Mouse (Mus musculus) embryonic fibroblast, embryonic 13.5 days (primary cell): ENCODE measurements around the gene Opn5. TPM values are rescaled to one million over a fixed set of nuclear protein-coding genes. Genes with fewer than 3 reads are reported as not detected.

Experiments used
- H3K27ac ChIP-seq: 2 replicates; pipeline ENCODE4 v1.5.1; 2012; ENCODE audit warnings: low read length, control low read depth, inconsistent platforms; ENCODE audit not compliant: insufficient read depth
- H3K4me1 ChIP-seq: 2 replicates; pipeline ENCODE4 v1.6.1; 2011; ENCODE audit warnings: low read length; ENCODE audit not compliant: control insufficient read depth, insufficient read depth
- H3K4me3 ChIP-seq: 2 replicates; pipeline ENCODE4 v1.5.1; 2011; ENCODE audit warnings: mild to moderate bottlenecking, control low read depth, low read length; ENCODE audit not compliant: insufficient read depth
- CTCF ChIP-seq: IDR thresholded peaks from 2 replicates; pipeline ENCODE4 v1.5.1; 2011; ENCODE audit warnings: mild to moderate bottlenecking, control low read depth, low read length, moderate library complexity, borderline replicate concordance; ENCODE audit not compliant: insufficient read depth
- POLR2A ChIP-seq: IDR thresholded peaks from 2 replicates; pipeline ENCODE4 v1.6.1; 2011; ENCODE audit warnings: low read depth, mild to moderate bottlenecking, control low read depth, low read length, moderate library complexity
- polyA plus RNA-seq: library from polyadenylated mRNA; stranded (reverse); fragments of >200 nt; gene quantifications from 2 replicates; pipeline ENCODE4 v1.2.4, GENCODE M21; 2011; ENCODE audit warnings: low read depth; ENCODE audit not compliant: missing spikeins, insufficient read length

Opn5 gene
- not detected in 2 replicates for polyA plus RNA-seq

DNA sequence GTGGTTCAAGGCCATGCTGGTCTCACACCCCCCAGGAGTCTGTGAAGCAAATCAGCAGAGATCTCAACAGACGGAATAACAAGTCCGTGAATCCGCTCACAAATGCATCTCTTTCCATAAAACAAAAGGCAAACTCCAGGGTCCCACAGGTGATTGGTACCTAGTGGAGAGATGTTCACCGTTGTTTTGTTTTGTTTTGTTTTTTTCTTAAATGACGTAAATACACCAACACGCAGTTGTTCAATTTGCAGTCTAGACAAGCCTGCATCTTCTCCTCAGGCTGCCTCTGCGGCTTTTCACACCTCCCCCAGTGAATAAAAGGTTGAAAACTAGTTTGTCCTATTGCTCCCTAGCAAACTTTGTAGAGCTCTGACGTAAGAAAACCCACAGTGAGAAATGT, at the start of gene Opn5:
TSS of gene Opn5 (minus strand) at position 101 of the 400 bp plus-strand sequence.
- Histone ChIP-seq H3K27ac (no peak within 1 kb of the TSS), H3K4me1 (no peaks in the 10 kb centered on the region)
- no peak for TF ChIP-seq POLR2A
- TF ChIP-seq CTCF, result no peak

DNA sequence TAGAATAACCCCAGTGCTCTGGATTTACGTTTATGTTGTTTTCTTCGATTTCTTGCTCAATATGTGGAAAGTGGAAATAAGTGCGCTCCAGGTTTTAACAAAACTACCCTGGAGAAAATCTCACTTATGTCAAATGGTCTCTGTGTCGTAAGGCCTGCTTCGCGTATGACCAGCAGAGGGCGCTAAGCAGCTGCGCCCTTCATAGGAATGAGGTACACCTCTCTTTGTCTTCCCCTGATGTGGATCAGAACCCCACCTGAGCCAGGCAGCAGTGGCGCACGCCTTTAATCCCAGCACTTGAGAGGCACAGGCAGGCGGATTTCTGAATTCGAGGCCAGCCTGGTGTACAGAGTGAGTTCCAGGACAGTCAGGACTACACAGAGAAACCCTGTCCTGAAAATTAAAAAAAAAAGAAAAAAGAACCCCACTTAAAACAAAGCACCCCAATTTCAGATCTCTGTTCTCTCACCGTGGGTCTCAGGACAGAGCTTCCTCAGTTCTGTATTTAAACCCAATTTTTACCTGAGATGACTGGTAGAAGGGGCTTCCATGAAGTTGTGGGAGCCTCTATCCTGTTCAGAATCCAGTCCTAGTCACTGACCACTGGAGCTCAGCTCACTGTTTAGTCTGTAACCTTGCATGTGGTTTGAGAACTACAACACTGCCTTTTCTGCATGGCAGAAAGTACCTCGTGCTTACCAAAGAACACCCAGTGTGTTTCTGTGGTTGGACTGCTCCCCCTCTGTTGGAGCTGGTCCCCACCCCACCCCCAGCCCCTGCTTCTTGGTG, 47.6 kb upstream of the Opn5 start:
- H3K4me1 ChIP-seq, result no peaks in the 10 kb centered on the region
- H3K4me3 ChIP-seq, result no peak overlapping the region
- TF ChIP-seq CTCF (peak; percentile 97), POLR2A (no peak)
- no peak overlapping the region for H3K27ac ChIP-seq

More for the DNA sequence above, at the start of gene Opn5:
- no peak within 1 kb of the TSS for H3K4me3 ChIP-seq

DNA sequence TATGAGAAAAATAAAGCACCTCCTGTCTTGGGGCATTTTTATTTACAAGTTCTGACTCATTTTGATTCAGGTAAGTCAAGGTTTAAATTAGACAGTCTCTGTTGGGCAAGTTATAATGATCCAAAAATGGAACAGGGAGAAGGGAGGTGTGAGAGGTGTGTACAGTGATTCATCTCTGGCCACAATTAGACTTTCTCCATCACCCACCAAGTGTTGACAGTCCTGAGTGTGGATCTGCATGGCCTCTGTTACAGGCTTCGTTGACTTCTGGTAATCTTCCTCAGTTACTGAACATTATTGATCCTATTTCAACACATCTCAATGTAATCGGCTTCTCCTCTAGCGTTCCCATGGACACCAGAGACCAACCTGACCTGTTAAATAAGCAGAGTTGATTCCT, 32.2 kb upstream of the Opn5 start:
- H3K4me3 ChIP-seq, result no peak overlapping the region
- H3K4me1 ChIP-seq, result no peaks in the 10 kb centered on the region
- H3K27ac ChIP-seq, result no peak overlapping the region
- TF ChIP-seq CTCF (no peak), POLR2A (no peak)

DNA sequence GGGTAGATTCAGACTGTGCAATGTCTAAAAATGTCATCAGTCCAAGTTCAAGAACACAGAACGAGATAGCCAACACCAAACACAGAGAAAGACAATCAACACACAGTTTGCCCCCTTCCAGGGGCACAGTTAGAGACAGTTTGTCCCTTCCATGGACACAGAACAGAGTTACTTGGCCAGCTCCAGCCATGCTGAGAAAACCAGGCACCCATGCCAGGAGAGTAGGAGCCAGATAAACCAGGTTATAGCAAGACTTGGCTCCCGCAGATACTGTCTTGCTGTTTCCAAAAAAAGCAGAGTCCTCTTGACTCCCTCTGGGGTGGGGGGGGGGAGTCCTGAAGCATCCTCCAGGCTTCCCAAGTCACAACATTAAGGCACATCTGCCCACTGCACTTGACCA, 19.0 kb upstream of the Opn5 start:
- no peaks in the 10 kb centered on the region for H3K4me1 ChIP-seq
- H3K4me3 ChIP-seq, result no peak overlapping the region
- TF ChIP-seq CTCF (no peak), POLR2A (no peak)
- no peak overlapping the region for H3K27ac ChIP-seq

DNA sequence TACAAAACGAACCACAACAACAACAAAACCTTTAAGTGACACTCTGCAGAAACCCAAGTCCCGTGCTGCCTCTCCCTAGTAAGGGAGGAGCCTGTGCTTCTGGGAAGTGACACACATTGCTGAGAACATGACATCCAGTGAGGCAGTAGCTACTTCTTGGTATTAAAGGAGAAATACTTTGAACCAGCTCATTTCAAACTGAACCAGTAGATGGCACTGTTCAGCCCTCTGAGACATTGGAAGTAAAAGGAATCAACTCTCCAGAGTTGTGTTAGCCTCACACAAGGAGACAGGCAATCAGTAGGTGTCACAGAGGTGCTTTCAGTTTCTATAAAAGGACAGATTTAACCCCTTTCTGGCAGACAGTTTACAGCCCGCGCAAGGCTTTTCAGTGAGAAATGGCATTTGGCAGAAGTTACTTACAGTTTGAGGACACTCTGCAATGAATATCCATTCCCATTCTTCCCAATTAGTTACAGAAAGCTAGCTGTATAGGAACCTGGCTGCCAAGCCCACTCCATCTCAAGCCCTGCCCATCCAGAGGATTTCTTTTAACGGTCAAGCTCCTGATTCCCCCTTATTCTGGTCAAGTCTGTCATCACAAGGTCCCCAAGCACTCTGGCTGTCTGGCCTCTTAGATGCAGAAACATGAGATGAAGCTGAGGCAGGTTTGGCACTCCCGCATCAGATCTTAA, 2.0 kb upstream of the Opn5 start:
- H3K4me1 ChIP-seq, result no peaks in the 10 kb centered on the region
- TF ChIP-seq POLR2A (no peak), CTCF (no peak)
- no peak overlapping the region for H3K4me3 ChIP-seq
- H3K27ac ChIP-seq, result no peak overlapping the region

DNA sequence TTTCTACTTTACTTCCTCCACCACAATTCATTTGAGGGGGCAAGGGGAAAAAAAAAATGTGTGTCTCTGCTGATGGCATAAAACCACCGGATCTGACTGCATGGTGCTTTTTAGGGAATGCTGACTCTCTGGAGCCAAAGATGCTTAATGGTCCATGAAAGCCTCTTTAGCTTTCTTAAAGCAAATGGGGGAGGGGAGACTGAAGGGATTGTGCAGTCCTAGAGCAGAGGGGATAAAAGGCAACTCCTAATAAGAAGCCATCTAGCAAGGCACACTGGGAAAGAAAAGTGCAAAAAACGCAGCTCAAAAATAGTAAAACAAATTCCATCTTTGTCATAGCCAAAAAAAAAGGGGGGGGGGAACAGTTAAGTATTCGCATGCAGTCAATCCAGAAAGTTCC, 2.9 kb downstream of the Opn5 start:
- Histone ChIP-seq H3K4me3 (no peak overlapping the region), H3K27ac (no peak overlapping the region), H3K4me1 (no peaks in the 10 kb centered on the region)
- no peak for TF ChIP-seq POLR2A

DNA sequence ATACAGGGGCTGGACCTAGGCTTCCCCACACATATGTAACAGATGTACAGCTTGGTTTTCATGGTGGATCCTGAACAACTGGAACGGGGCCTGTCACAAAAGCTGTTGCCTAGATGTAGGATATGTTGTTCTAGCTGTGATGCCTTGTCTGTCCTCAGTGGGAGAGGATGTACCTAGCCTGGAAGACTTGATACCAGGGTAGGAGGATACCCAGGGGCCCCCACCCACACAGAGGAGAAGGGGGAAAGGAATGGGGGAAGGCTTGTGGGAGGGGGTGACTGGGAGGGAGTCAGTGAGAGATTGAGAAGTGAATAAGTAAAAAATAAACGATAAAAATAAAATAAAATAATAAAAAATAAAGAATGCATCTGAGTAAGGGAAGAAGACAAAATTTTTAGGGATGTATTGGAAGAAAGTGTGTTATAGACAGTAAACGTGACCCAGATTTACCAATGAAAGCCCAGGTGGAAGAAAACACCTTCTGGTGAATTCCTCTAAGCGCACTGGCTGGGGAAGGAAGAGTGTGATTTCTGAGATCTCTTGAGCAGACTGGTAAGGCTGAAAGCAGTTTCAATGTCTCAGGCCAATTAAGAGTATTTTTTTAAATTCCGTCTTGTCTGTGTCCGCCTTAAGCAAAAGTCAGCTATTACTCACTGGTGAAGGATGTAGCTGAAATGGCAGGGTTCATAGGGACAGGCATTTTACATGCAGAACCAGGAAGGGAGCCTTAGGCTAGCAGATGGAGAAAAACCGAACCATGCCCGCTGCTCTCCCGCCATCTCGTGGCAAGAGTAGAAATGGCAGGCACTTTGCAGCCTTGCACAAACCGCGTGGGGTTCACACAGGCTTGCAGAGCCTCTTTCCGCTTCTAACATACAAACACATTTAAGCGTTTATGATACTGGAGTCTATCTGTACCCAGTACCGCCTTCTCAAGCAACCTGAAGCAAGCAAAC, 8.1 kb downstream of the Opn5 start:
- peak overlapping the region; percentile 69 for H3K27ac ChIP-seq
- no peak for TF ChIP-seq POLR2A
- TF ChIP-seq CTCF, result peak; percentile 93
- H3K4me1 ChIP-seq, result peaks cover 4% of the 10 kb centered on the region; the same call in 1 of the 2 replicates
- no peak overlapping the region for H3K4me3 ChIP-seq

DNA sequence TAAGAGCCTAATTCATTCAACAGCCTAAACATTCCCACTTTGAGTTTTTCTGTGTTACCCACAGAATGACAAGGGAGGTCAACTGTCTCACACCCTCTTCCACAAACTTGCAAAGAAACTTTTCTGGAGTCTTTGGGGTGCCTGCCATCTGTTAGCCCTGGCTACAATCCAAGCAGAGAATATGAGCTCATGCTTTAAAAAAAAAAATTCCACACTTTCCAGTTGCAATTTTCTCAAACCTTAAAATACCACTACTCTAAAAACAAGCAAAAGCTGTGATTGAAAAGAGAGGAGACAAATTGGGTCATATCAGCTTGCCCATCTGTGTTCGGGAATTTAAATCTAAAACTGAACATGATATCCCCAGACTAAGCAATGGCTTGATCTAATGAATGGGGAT, 24.7 kb downstream of the Opn5 start:
- Histone ChIP-seq H3K4me3 (no peak overlapping the region), H3K4me1 (peaks cover 7% of the 10 kb centered on the region), H3K27ac (no peak overlapping the region; the same call in 1 of the 2 replicates)
- TF ChIP-seq POLR2A (no peak), CTCF (no peak)

DNA sequence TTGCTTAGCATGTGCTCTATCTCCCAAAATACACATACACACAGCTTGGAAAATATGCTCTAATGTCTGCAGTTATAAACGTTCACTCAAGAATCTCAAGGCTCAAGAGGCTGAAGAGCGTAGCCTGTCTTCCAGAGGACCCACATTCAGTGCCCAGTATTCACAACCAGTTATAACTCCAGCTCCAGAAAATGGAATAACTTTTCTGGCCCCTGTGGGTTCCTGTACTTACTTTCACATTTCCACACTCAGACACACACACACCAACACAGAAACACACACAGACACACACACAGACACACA, 28.2 kb downstream of the Opn5 start:
- TF ChIP-seq CTCF (no peak), POLR2A (no peak)
- Histone ChIP-seq H3K27ac (no peak overlapping the region), H3K4me1 (peaks cover 13% of the 10 kb centered on the region), H3K4me3 (no peak overlapping the region)
